Mouse (Mus musculus) retina, postnatal 7 days (tissue): ENCODE data around the gene Olfr358.

Source experiments
- DNase-seq: peaks from one replicate; pipeline ENCODE4 v3.0.0-alpha.2; 2012; ENCODE audit warnings: low read depth, low spot score

Olfr358 gene

DNA sequence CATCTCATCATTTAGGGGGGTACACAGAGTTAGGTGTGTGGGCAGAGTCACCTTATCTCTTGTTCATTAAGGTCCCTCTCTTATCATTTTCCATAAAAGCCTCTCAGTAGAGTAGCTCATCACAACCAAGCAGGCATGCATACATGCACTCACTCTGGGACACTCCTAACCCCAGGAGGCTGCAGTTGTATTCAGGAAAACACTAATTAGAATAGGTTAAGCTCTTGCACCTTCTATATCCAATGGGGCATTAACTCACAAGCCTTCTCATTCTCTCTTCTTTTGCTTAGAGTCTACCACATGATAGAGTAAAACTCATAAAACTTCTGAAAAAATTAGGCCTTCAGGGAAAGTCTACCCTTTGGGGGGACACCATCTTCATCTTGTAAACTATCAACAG is at the start of gene Olfr358:
TSS of gene Olfr358 (minus strand) at position 101 of the 400 bp plus-strand sequence.
- DNase-seq, result no peak

DNA sequence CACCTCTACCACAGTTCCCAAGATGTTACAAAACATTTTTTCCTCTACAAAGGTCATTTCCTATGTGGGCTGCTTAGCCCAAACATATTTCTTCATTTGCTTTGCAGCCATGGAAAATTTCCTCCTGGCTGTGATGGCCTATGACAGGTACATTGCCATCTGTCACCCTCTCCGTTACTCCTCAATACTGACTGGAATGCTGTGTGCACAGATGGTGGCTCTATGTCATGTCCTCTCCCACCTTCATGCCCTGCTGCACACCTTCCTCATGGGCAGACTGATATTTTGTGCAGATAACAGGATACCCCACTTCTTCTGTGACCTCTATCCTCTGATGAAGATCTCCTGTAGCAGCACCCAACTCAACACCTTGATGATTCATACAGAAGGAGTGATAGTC is 12.1 kb downstream of the Olfr358 start:
- DNase-seq, result no peak

DNA sequence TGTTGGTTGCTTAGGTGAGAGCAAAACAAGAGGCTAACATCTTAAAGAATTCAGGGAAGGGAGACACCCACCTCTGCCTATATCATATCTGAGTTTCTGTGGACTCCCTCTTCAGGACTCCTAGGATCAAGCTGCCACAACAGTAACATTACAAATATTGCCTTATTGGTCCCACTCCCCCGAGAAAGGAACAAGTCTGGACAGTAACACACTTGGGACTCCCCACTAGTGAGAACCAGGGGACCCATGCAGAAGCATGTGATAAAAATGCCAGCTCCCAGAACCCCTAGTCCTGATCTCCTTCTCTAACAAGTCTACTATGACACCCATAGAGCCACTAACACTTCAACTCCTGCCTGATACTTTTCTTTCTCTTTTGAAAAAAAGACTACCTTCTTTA is 15.6 kb downstream of the Olfr358 start, which contains the start of gene Olfr357:
TSS of gene Olfr357 (plus strand) at position 301 of the 400 bp plus-strand sequence.
- DNase-seq, result no peak
